ENCODE assay signal across 31 mouse cellular contexts in the genomic region with DNA sequence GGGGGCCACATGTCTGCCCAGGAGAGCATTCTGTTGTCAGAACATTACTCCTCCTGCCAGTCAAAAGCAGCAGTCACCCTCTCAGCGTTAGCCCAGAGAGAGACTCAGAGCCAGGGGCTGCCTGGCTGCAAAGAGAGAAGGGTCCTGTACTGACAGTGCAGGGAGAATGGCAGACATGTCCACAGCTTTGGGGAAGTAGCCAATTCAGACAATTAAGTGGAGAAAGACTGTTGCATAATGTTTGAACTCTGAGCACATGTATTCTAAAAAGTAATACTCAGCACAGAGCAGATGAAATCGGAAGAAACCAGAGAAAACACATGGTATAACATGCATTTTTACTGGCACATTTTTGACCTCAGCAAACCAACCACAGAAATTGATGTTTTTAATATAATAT. TPM values are rescaled to one million over a fixed set of nuclear protein-coding genes. Genes with fewer than 3 reads are reported as not detected.
DNase-seq lines count a peak whose midpoint lies in the region; ATAC-seq and TF ChIP-seq lines count a peak whose summit lies in the region.
"Had no signal": no experiment of that assay in that cellular context is flagged by ENCODE, and none has a peak within 500 bp of the region (broad histone marks: within the 10 kb centered on the region; RNA-seq: fewer than 3 reads in every experiment).

No protein-coding gene starts in this region.

- no peaks in the 10 kb centered on the region for H3K36me3 ChIP-seq in midbrain, embryonic 11.5 days (ENCODE audit: control insufficient read depth, insufficient read depth, low read length)
- H3K36me3 ChIP-seq in midbrain, embryonic 16.5 days (ENCODE audit: control insufficient read depth, insufficient read depth, low read length): no peaks in the 10 kb centered on the region
- no peaks in the 10 kb centered on the region for H3K36me3 ChIP-seq in intestine, postnatal 0 days (ENCODE audit: control insufficient read depth, insufficient read depth)
- H3K36me3 ChIP-seq: embryonic facial prominence, embryonic 10.5 days; embryonic facial prominence, embryonic 13.5 days; forebrain, embryonic 12.5 days; forebrain, embryonic 15.5 days; G1E; heart, embryonic 12.5 days; heart, embryonic 15.5 days; hindbrain, embryonic 10.5 days; hindbrain, embryonic 13.5 days had no signal

- no peak for ATAC-seq in midbrain, embryonic 11.5 days (ENCODE audit: low FRiP score)
- no peak for ATAC-seq in midbrain, embryonic 16.5 days
- peak; percentile 85 for ATAC-seq in granulocyte monocyte progenitor cell, adult 5-6 weeks (replicated peaks; ENCODE audit: poor library complexity, severe bottlenecking)
- peak; percentile 83 for ATAC-seq in megakaryocyte progenitor cell, adult 5-6 weeks (replicated peaks; ENCODE audit: poor library complexity)
- no peak for ATAC-seq in intestine, postnatal 0 days
- ATAC-seq: forebrain, embryonic 15.5 days; hindbrain, embryonic 16.5 days; Patski had no signal

- H3K9me3 ChIP-seq in midbrain, embryonic 11.5 days (ENCODE audit: control insufficient read depth, low read length): no peaks in the 10 kb centered on the region
- 0 out of 2 replicates have a peak, but pooled peaks cover 2% of the 10 kb centered on the region for H3K9me3 ChIP-seq in midbrain, embryonic 16.5 days (replicated peaks; ENCODE audit: control insufficient read depth, low read length, poor library complexity, severe bottlenecking)
- H3K9me3 ChIP-seq in intestine, postnatal 0 days (ENCODE audit: control insufficient read depth): no peaks in the 10 kb centered on the region
- H3K9me3 ChIP-seq: embryonic facial prominence, embryonic 10.5 days; forebrain, embryonic 12.5 days; heart, embryonic 15.5 days had no signal

- no peak overlapping the region for H3K4me2 ChIP-seq in midbrain, embryonic 11.5 days
- no peak overlapping the region for H3K4me2 ChIP-seq in midbrain, embryonic 16.5 days (ENCODE audit: low read length)
- H3K4me2 ChIP-seq in intestine, postnatal 0 days (replicated peaks; ENCODE audit: low read depth): no peak overlapping the region
- H3K4me2 ChIP-seq: embryonic facial prominence, embryonic 13.5 days; forebrain, embryonic 12.5 days; forebrain, embryonic 15.5 days; heart, embryonic 12.5 days; heart, embryonic 15.5 days; hindbrain, embryonic 13.5 days had no signal

- H3K4me1 ChIP-seq in midbrain, embryonic 11.5 days (ENCODE audit: control insufficient read depth, insufficient read depth, low read length): no peaks in the 10 kb centered on the region
- no peaks in the 10 kb centered on the region for H3K4me1 ChIP-seq in midbrain, embryonic 16.5 days (ENCODE audit: control insufficient read depth, insufficient read depth, low read length)
- no peaks in the 10 kb centered on the region for H3K4me1 ChIP-seq in intestine, postnatal 0 days (replicated peaks; ENCODE audit: control insufficient read depth, insufficient read depth, low read length)
- H3K4me1 ChIP-seq: forebrain, embryonic 12.5 days; forebrain, embryonic 15.5 days; heart, embryonic 12.5 days; heart, embryonic 15.5 days; hindbrain, embryonic 10.5 days; hindbrain, embryonic 13.5 days had no signal

- WGBS in midbrain, embryonic 11.5 days: 66% methylated on average over 2 of the region's 2 CpGs
- 54% methylated on average over 2 of the region's 2 CpGs for WGBS in midbrain, embryonic 16.5 days
- 53% methylated on average over 2 of the region's 2 CpGs for WGBS in intestine, postnatal 0 days

- TF ChIP-seq CTCF in intestine, postnatal 0 days (IDR thresholded peaks at IDR 0.05; ENCODE audit: low read depth): no peak

- no peak overlapping the region for H3K27ac ChIP-seq in midbrain, embryonic 11.5 days (ENCODE audit: low read depth, low read length)
- H3K27ac ChIP-seq in midbrain, embryonic 16.5 days (ENCODE audit: low read length): no peak overlapping the region
- no peak overlapping the region for H3K27ac ChIP-seq in intestine, postnatal 0 days (ENCODE audit: low read depth, low read length)
- H3K27ac ChIP-seq: embryonic facial prominence, embryonic 10.5 days; embryonic facial prominence, embryonic 13.5 days; forebrain, embryonic 12.5 days; forebrain, embryonic 15.5 days; heart, embryonic 15.5 days; hindbrain, embryonic 10.5 days; hindbrain, embryonic 13.5 days had no signal

- H3K4me3 ChIP-seq in midbrain, embryonic 11.5 days (ENCODE audit: low read depth, low read length): no peak overlapping the region
- no peak overlapping the region for H3K4me3 ChIP-seq in midbrain, embryonic 16.5 days (ENCODE audit: low read depth, low read length)
- H3K4me3 ChIP-seq in intestine, postnatal 0 days (ENCODE audit: low read depth, low read length): no peak overlapping the region
- H3K4me3 ChIP-seq: embryonic facial prominence, embryonic 10.5 days; embryonic facial prominence, embryonic 13.5 days; erythroblast, embryonic 14.5 days; forebrain, embryonic 12.5 days; forebrain, embryonic 15.5 days; heart, embryonic 12.5 days; heart, embryonic 15.5 days; hindbrain, embryonic 10.5 days; hindbrain, embryonic 13.5 days had no signal

- no peak overlapping the region for H3K9ac ChIP-seq in midbrain, embryonic 11.5 days (ENCODE audit: low read length)
- no peak overlapping the region for H3K9ac ChIP-seq in midbrain, embryonic 16.5 days (ENCODE audit: low read depth, low read length)
- no peak overlapping the region for H3K9ac ChIP-seq in intestine, postnatal 0 days (ENCODE audit: low read depth, low read length)
- H3K9ac ChIP-seq: embryonic facial prominence, embryonic 13.5 days; forebrain, embryonic 12.5 days; forebrain, embryonic 15.5 days; heart, embryonic 12.5 days; heart, embryonic 15.5 days; hindbrain, embryonic 13.5 days had no signal

- DNase-seq in midbrain, embryonic 11.5 days (ENCODE audit: low spot score, missing footprints): peak; percentile 26
- no peak for DNase-seq in adrenal gland, postnatal 10 days
- DNase-seq in right cerebral cortex, postnatal 14 days: no peak
- DNase-seq: adrenal gland, adult 8-10 months; adrenal gland, postnatal 36 days; B cell, adult 2 months; cerebellum, adult 11 months; cerebellum, adult 2 months; cerebellum, adult 9-11 months; cerebellum, postnatal 25 days; embryo, embryonic 11 days; heart, adult 18-20 months; heart, postnatal 10 days; heart, postnatal 36 days had no signal

- H3K27me3 ChIP-seq in midbrain, embryonic 11.5 days (ENCODE audit: control insufficient read depth, insufficient read depth, low read length): no peaks in the 10 kb centered on the region
- H3K27me3 ChIP-seq in midbrain, embryonic 16.5 days (ENCODE audit: control insufficient read depth, insufficient read depth, low read depth, low read length): no peaks in the 10 kb centered on the region
- no peaks in the 10 kb centered on the region for H3K27me3 ChIP-seq in intestine, postnatal 0 days (replicated peaks; ENCODE audit: control insufficient read depth, insufficient read depth, low read length)
- H3K27me3 ChIP-seq: CH12.LX; embryonic facial prominence, embryonic 13.5 days; forebrain, embryonic 12.5 days; forebrain, embryonic 15.5 days; heart, embryonic 12.5 days; heart, embryonic 15.5 days; hindbrain, embryonic 13.5 days; Patski had no signal

RNA-seq across cellular contexts. Expression of a gene that starts 55.9 kb away (rescaled TPM):
- polyA plus RNA-seq in midbrain, embryonic 11.5 days (2014; fragmentation: Nextera tagmentation; extraction: Ambion mirVana): 16.7 and 21.7 TPM in 2 replicates
- polyA plus RNA-seq in midbrain, embryonic 16.5 days (2015; fragmentation: Nextera tagmentation; extraction: Ambion mirVana): 5.6 and 5.9 TPM in 2 replicates
- total RNA-seq in granulocyte monocyte progenitor cell, adult 5-6 weeks (2014; fragmentation: Nextera tagmentation): 29.5 and 33.9 TPM in 2 replicates
- 26.9 and 28.8 TPM in 2 replicates for total RNA-seq in granulocyte monocyte progenitor cell, adult 5-6 weeks (2017)
- 50.4 and 52.7 TPM in 2 replicates for total RNA-seq in megakaryocyte progenitor cell, adult 5-6 weeks (2015)
- 31.3 and 35.4 TPM in 2 replicates for total RNA-seq in megakaryocyte progenitor cell, adult 5-6 weeks (2017)
- 10 to 100 TPM; 48.3 to 51.7 TPM for total RNA-seq in adrenal gland, postnatal 10 days (2021)
- polyA plus RNA-seq in intestine, postnatal 0 days (2015; fragmentation: Nextera tagmentation; extraction: Ambion mirVana): 91.4 and 95.4 TPM in 2 replicates

Comparison
In these comparisons a context has a peak if more than half of its experiments do, and no peak if none do; other contexts are left out.
1. ATAC-seq: peak in granulocyte monocyte progenitor cell, adult 5-6 weeks (single experiment) and megakaryocyte progenitor cell, adult 5-6 weeks (single experiment); none in midbrain, embryonic 11.5 days (single experiment), midbrain, embryonic 16.5 days (single experiment) and intestine, postnatal 0 days (single experiment).